Mouse (Mus musculus): ENCODE measurements around the gene Krtap19-5.

The Krtap19-5 gene

GRCm38 (mm10) chr16:88896357-88896756 is at the start of gene Krtap19-5:
Gene Krtap19-5 (minus strand): TSS chr16:88896457.
- DNase-seq: no peak

GRCm38 (mm10) chr16:88941106-88941505 is 44.8 kb upstream of the Krtap19-5 start:
- no peak for DNase-seq

GRCm38 (mm10) chr16:88938252-88938651 is 42.0 kb upstream of the Krtap19-5 start:
- no peak for DNase-seq

DNA sequence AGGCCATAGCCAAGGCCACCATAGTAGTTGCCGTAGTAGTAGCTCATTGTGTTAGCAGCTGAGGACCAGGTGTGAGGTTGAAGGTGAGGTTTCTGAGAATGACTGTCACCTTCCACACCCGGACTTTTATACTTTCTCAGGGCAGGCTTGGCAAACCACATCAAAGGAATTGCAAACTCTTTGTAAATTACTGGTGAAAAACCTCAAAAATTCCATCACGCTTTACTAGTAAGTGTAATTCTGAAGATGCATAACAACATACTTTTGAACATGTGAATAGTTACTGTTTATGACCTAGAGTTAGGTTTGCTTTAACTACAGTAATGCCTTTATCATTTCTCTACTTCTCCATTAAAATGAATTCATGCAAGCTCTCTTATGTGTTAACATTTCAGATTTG is 35.9 kb upstream of the Krtap19-5 start, which contains the start of gene Krtap19-9b:
Krtap19-9b (minus strand) TSS at position 101 of the 400 bp plus-strand sequence.
- DNase-seq: no peak

GRCm38 (mm10) chr16:88886870-88887269 is 9.4 kb downstream of the Krtap19-5 start:
- DNase-seq: no peak

DNA sequence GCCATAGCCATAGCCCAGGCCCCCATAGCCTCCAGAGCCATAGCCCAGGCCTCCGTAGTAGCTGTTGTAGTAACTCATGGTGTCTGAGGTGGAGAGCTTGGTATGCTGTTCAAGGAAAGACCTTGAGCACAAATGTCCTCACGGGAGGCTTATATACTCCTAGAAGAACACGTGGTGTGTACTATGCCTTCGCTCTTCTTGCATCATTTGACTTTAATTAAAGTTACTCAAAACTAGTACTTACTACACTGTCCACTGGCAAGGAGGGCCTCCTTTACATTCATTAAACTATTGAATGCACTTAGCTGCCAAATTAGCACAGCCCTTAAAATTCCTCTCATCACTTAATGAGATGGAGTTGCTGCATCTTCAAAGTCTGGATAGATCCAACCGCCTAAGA is 11.3 kb downstream of the Krtap19-5 start, which contains the start of gene Krtap19-4:
Krtap19-4 (minus strand) TSS at position 101 of the 400 bp plus-strand sequence.
- DNase-seq: no peak

DNA sequence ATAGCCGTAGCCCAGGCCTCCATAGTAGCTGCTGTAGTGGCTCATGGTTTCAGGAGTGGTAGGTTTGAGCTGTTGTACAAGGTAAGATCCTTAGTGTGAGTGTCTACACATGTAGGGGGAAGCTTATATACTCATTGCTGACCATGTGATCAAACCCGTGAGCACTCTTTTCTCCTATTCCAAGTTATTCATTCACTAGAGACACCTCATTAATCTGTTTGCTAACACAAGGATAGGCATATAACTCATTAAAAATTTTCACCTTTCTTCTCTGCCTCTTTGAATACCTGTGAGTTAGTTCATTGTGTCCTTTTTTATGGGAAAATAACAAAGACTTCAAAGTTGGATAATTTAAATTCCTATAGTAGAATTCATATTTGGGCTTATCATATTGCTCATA is 18.3 kb downstream of the Krtap19-5 start, which contains the start of gene Krtap19-3:
Krtap19-3 (minus strand) TSS at position 101 of the 400 bp plus-strand sequence.
- no peak for DNase-seq

DNA sequence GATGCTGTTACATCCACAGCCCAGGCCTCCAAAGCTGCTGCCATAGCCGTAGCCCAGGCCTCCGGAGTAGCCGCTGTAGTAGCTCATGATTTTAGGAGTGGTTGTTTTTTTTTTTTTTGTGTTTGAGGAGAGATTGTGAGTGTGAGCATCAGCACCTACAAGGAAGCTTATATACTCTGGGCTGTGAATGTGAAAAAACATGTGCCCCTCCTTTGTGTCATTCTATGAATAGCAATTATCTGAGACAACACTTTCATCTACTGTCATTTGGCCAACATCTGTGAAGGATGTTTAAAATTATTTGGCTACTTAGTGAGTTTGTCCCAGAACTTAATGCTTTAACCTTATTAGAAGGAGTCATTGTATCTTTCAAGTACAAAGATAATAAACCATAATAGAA is 22.1 kb downstream of the Krtap19-5 start, which contains the start of gene Krtap19-2:
Krtap19-2 (minus strand) TSS at position 101 of the 400 bp plus-strand sequence.
- no peak for DNase-seq

DNA sequence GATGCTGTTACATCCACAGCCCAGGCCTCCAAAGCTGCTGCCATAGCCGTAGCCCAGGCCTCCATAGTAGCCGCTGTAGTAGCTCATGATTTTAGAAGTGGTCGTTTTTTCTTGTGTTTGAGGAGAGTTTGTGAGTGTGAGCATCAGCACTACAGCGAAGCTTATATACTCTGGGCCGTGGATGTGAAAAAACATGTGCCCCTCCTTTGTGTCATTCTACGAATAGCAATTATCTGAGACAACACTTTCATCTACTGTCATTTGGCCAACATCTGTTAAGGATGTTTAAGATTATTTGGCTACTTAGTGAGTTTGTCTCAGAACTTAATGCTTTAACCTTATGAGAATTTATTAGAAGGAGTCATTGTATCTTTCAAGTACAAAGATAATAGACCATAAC is 26.9 kb downstream of the Krtap19-5 start, which contains the start of gene Krtap19-1:
Krtap19-1 (minus strand) TSS at position 101 of the 400 bp plus-strand sequence.
- no peak for DNase-seq

GRCm38 (mm10) chr16:88864887-88865407 is 31.3 kb downstream of the Krtap19-5 start:
- no peak for DNase-seq

DNA sequence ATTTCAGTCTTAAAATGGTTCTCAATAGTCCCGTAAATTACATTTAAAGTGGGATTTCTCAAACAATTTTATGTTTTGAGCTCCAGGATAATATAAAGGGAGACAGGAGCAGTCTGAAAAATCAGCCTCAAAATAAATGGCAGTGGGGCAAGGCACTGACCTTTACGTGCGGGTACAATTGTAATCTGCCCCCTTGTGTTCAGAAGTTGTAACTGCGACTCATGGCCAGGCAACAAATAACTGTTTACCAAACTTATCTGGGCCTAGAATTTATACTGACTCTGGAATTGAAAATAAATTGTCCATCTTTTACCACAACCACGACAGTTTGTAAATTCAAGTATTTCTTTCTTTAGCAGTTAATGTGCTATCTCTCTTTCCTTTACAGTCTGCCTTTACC is 44.8 kb downstream of the Krtap19-5 start:
- DNase-seq: no peak

DNA sequence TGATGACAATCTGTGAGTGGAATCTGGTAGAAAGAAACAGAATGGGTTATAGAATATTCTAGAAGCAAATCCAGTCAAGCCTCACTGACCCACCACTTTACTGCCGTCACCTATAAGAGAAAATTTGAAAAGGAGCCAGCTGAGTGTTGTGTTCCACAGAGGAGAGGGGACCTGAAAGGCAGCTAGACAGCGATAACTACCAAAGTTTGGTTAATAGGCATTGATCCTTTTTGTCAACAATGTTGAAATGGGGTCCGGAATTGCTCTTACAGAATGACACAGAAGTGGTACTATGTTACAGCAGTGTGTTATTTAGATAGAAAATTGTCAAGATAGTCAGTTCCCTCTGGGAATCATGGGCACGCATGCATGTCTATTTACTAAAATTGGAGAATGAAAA is 47.7 kb downstream of the Krtap19-5 start:
- DNase-seq: no peak

DNA sequence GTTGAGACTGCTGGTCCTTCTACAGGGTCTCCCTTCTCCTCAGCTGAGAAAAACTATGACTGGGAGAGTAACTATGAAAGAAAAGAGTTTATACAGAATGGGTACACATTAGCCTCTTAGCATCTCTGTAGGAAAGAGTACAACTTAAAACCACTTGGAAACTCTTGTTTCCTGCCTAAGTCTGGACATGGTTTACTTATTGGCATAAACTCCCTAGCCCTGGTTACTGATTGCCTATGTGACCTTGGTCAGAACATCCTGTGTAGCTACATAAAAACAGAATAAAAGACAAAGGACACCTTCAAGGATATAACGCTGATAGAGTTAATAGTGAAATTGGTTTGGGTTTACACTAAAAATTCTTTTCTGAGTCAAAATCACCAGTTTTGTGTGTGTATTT is 48.9 kb downstream of the Krtap19-5 start:
- no peak for DNase-seq
